Mouse (Mus musculus): Measurements from ENCODE around the gene Slx4ip. TPM values are rescaled to one million over a fixed set of nuclear protein-coding genes. Genes with fewer than 3 reads are reported as not detected.

Slx4ip gene
- polyA plus RNA-seq, 1 experiment from 2014 or later, result 16.3 TPM

DNA sequence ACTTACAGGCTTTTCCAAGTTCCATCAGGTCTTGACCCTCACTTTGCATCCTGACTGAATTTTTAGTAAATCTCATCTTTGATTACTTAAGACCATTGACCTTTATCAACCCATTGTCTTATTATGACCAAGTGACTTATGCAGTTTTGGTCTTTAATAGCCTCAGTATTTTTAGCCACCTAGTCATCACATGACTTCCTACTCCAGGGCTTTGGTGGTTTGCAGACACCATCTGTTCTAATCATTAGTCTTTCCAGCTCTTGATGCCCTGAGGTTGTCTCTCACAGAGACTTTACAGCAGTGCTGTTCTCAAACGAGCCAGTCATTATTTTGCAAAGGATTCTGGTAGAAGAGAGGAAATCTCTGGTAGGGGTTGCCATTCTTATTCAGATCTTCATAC lies 121.0 kb downstream of the Slx4ip start:
- H3K4me1 ChIP-seq (replicated peaks), result no peaks in the 10 kb centered on the region
- no peak overlapping the region for H3K27ac ChIP-seq
- H3K27me3 ChIP-seq, result no peaks in the 10 kb centered on the region
- no peak overlapping the region for H3K4me2 ChIP-seq (replicated peaks)
- no peak overlapping the region for H3K4me3 ChIP-seq (replicated peaks)
- H3K9me3 ChIP-seq, result no peaks in the 10 kb centered on the region
- H3K36me3 ChIP-seq, result no peaks in the 10 kb centered on the region
- WGBS, result 75% methylated on average over 1 of the region's 1 CpGs
- H3K9ac ChIP-seq (replicated peaks), result no peak overlapping the region
- ATAC-seq, result no peak

DNA sequence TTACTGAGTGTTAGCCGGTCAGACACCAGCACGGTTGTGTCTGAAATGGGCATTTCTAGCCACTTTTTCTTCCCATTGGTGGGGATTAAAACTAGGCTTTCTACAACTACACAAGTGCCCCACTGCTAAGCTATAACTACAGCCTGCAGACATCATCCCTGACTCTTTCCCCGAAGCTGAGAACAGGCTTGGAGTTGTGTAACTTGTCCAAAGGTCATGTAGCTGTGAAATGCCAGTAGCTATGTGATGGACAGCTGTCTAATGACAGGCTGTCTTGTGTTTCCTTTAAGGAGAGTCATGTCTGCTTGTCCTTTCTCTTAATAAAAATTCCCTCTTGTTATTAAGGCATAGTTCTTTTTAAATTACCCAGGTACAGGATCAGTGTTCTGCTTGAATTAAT lies 122.1 kb downstream of the Slx4ip start:
- no peaks in the 10 kb centered on the region for H3K9me3 ChIP-seq
- no peak overlapping the region for H3K4me2 ChIP-seq (replicated peaks)
- H3K4me3 ChIP-seq (replicated peaks), result no peak overlapping the region
- no peaks in the 10 kb centered on the region for H3K27me3 ChIP-seq
- no peak overlapping the region for H3K27ac ChIP-seq
- ATAC-seq, result no peak
- no peaks in the 10 kb centered on the region for H3K36me3 ChIP-seq
- H3K4me1 ChIP-seq (replicated peaks), result no peaks in the 10 kb centered on the region
- no peak overlapping the region for H3K9ac ChIP-seq (replicated peaks)
- 81% methylated on average over 3 of the region's 3 CpGs for WGBS

DNA sequence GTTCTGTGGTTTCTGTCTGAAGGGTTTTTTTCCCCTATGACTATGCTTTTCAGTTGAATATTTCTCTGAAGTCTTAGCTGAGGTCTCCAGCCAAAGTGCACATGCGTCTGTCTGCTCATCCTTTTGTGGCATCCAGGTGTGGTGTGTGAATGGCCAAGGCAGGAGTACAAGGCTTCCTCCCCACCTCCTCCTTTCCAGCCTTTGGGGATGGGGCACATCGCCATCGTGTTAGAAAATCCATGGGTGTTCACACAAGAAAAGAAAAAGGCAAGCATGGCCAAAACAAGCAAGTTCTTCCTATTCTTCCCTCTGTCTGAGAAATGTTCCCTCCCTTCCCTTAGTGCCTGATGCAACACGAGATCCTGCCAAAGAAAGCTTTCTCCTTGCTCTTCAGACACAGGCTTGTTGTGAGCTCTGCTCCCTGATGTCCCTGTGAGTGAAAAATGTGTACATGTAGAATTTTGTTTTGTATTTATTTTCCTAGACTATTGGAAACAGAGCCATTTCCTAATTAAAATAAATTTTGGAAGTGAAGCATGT lies 122.9 kb downstream of the Slx4ip start:
- no peak for ATAC-seq

DNA sequence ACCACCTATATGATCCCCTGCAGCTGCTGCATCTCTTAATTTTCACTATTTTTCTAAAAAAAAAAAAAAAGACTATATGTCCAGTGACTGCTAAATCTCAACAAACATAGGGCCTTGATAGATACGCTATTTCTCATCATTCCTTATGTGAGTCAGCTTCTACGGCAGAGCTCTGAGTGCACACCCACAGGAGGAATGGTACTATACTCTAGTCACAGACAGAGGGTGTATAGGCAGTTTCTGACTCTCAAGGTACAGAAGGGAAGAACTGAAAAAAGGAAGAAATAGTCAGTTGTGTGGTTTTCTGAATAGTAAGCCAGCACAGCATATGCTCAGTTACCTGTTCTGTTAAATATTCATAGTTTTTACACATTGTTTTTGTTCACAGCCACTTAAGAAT lies 123.4 kb downstream of the Slx4ip start:
- H3K4me1 ChIP-seq (replicated peaks), result no peaks in the 10 kb centered on the region
- no peak overlapping the region for H3K4me2 ChIP-seq (replicated peaks)
- H3K36me3 ChIP-seq, result no peaks in the 10 kb centered on the region
- ATAC-seq, result no peak
- H3K27me3 ChIP-seq, result no peaks in the 10 kb centered on the region
- H3K4me3 ChIP-seq (replicated peaks), result no peak overlapping the region
- H3K9ac ChIP-seq (replicated peaks), result no peak overlapping the region
- H3K9me3 ChIP-seq, result no peaks in the 10 kb centered on the region
- no peak overlapping the region for H3K27ac ChIP-seq
- 85% methylated on average over 2 of the region's 2 CpGs for WGBS

More for the DNA sequence above, 122.9 kb downstream of the Slx4ip start:
- Histone ChIP-seq H3K27ac (no peak overlapping the region), H3K27me3 (no peaks in the 10 kb centered on the region), H3K4me3 (replicated peaks) (no peak overlapping the region), H3K4me2 (replicated peaks) (no peak overlapping the region), H3K9ac (replicated peaks) (no peak overlapping the region), H3K36me3 (no peaks in the 10 kb centered on the region), H3K9me3 (no peaks in the 10 kb centered on the region), H3K4me1 (replicated peaks) (no peaks in the 10 kb centered on the region)
- 69% methylated on average over 4 of the region's 4 CpGs for WGBS

DNA sequence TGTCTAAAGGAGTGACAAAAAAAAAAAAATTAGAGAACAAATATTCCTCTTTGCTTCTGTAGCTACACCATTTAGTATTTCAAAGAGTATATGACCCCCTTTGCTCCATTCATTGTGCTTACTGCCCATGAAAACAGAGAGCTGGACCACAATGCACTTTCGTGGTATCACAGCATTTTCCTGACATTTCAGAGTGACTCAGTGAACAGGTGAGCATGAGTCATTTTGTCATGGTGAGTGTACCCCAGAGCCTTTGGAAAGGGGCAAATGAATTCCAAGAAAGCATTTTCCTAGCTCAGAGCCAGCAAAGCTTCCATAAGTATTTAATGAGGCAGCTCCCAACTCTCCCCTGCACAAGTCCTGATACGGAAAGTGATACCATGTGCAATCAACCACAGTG lies 153.1 kb downstream of the Slx4ip start:
- H3K9ac ChIP-seq (replicated peaks), result no peak overlapping the region
- H3K4me1 ChIP-seq (replicated peaks), result no peaks in the 10 kb centered on the region
- ATAC-seq, result no peak
- no peak overlapping the region for H3K4me2 ChIP-seq (replicated peaks)
- no peaks in the 10 kb centered on the region for H3K36me3 ChIP-seq
- H3K4me3 ChIP-seq (replicated peaks), result no peak overlapping the region
- WGBS, result 90% methylated on average over 2 of the region's 2 CpGs
- no peaks in the 10 kb centered on the region for H3K9me3 ChIP-seq
- no peak overlapping the region for H3K27ac ChIP-seq
- H3K27me3 ChIP-seq, result no peaks in the 10 kb centered on the region

DNA sequence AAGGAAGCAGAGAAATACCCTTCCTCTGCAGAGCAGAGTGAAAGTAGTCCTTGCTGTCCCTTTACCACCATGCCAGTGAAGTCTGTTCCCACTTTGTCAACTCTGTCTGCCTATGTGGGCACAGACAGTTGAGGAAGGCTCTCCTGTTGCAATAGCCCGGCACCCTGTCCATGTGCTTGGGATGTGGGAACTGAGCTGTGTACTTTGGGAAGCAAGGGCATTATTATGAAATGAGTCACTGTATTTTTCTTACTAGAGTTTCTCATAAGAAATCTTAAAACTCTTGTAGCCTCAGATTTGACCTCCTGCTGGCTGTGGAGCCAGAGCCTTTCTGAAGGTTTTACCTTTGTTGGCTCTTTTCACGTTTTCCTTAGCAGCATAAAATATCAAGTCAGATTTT lies 158.3 kb downstream of the Slx4ip start:
- Histone ChIP-seq H3K4me2 (replicated peaks) (no peak overlapping the region), H3K4me1 (replicated peaks) (no peaks in the 10 kb centered on the region), H3K27ac (no peak overlapping the region), H3K27me3 (no peaks in the 10 kb centered on the region), H3K9ac (replicated peaks) (no peak overlapping the region), H3K9me3 (no peaks in the 10 kb centered on the region), H3K36me3 (no peaks in the 10 kb centered on the region), H3K4me3 (replicated peaks) (no peak overlapping the region)
- WGBS, result 82% methylated on average over 2 of the region's 2 CpGs
- no peak for ATAC-seq

DNA sequence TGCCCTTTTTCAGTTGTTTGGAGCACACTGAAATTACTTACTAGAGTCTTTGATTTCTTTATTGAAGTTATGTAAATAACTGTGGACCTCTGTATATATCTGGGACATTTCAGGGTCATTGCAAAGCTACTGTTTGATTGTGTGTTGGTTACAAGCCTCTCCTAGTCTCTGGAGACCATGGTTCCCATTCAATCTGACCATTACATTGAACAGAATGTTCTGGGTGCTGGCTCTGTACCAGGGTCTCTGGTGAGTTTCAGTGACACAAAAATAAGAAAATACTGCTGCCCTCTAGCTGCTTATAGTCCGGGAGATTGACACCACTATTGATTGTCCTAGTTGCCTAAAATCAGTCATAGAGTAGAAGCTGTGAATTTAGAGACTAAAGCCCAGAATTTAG lies 158.9 kb downstream of the Slx4ip start:
- no peaks in the 10 kb centered on the region for H3K36me3 ChIP-seq
- no peaks in the 10 kb centered on the region for H3K9me3 ChIP-seq
- ATAC-seq, result no peak
- no peaks in the 10 kb centered on the region for H3K27me3 ChIP-seq
- H3K4me1 ChIP-seq (replicated peaks), result no peaks in the 10 kb centered on the region
- H3K4me2 ChIP-seq (replicated peaks), result no peak overlapping the region
- no peak overlapping the region for H3K4me3 ChIP-seq (replicated peaks)
- no peak overlapping the region for H3K27ac ChIP-seq
- no peak overlapping the region for H3K9ac ChIP-seq (replicated peaks)
- 86% methylated on average over 1 of the region's 1 CpGs for WGBS

DNA sequence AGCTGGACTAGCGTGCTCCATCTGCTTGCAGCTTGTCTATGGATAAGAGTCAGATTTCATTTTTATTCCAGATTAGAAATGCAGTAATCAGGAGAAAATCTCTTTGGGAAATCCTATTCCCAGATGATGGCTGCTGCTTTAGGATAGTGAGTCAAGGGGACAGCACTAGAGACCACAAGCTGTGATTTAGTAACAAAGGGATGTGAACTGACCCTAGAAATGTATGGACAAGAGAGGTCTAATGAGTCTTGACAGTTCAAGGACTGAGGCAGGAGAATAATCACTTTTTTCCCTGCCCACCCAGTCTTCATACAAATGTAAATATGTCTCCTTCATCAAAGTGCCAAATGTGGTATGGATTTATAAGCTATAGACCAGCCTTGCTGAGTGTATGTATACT lies 172.8 kb downstream of the Slx4ip start:
- ATAC-seq, result no peak
- WGBS, result 39% methylated on average over 1 of the region's 1 CpGs

DNA sequence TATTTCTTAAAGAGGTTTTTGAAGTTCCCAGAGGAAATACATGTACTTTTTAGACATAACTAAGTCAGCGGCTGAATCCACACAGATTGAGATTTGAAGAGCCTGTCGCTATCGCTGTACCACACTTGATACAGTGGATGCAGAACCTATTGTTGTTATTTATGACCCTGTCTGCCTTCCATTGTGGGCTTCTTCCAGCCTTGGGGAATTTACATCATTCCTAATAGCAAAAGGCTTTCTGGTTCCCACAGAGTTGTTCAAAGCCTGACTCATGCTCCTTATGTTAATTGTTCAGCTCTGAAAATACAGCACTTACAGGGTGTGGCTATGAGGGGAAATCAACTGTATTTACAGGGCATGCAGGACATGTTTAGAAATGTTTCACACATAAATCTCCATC lies 173.5 kb downstream of the Slx4ip start:
- no peak overlapping the region for H3K27ac ChIP-seq
- no peak overlapping the region for H3K4me2 ChIP-seq (replicated peaks)
- H3K27me3 ChIP-seq, result no peaks in the 10 kb centered on the region
- H3K9me3 ChIP-seq, result no peaks in the 10 kb centered on the region
- H3K36me3 ChIP-seq, result peaks cover 5% of the 10 kb centered on the region; the same call in 1 of the 2 replicates
- no peak overlapping the region for H3K9ac ChIP-seq (replicated peaks)
- WGBS, result 27% methylated on average over 3 of the region's 3 CpGs
- no peak overlapping the region for H3K4me3 ChIP-seq (replicated peaks)
- H3K4me1 ChIP-seq (replicated peaks), result peaks cover 20% of the 10 kb centered on the region
- no peak for ATAC-seq

More for the DNA sequence above, 172.8 kb downstream of the Slx4ip start:
- Histone ChIP-seq H3K9me3 (no peaks in the 10 kb centered on the region), H3K27ac (no peak overlapping the region), H3K4me2 (replicated peaks) (no peak overlapping the region), H3K36me3 (peaks cover 5% of the 10 kb centered on the region; the same call in 1 of the 2 replicates), H3K27me3 (no peaks in the 10 kb centered on the region), H3K4me1 (replicated peaks) (peaks cover 20% of the 10 kb centered on the region), H3K4me3 (replicated peaks) (no peak overlapping the region), H3K9ac (replicated peaks) (no peak overlapping the region)

DNA sequence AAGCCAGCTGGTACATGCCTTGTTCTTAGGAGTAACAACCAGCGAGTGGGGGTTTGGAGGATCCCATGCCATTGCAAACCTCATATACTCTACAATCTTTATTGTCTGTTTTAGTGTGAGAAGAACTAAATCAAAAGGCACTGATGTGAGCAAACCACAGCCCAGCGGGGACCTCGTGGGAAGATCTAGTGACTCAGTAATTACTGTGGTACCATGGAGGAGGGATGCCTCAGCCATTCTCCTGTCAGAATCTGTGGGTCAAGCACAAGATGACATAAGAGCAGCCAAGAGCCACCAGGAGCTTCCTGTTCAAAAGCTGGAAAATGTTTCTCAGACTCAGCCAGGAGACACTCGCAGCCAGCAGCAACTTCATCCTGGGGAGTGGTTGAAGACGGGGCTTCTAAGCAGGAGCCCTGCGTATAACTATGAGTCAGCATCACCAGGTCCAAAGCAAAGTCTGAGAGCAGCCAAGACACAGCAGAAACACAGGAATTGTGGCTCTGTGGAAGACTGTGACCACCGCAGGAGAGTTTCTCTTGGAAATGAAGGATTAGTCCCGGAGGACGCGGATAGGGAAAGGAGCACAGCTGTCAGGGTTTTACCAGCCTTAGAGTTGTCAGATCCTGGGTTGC lies 176.6 kb downstream of the Slx4ip start:
- Histone ChIP-seq H3K36me3 (peaks cover 5% of the 10 kb centered on the region; the same call in 1 of the 2 replicates), H3K4me1 (replicated peaks) (peaks cover 22% of the 10 kb centered on the region), H3K27me3 (no peaks in the 10 kb centered on the region), H3K27ac (no peak overlapping the region), H3K4me2 (replicated peaks) (no peak overlapping the region), H3K9me3 (no peaks in the 10 kb centered on the region), H3K9ac (replicated peaks) (no peak overlapping the region), H3K4me3 (replicated peaks) (no peak overlapping the region)
- ATAC-seq, result no peak
- WGBS, result 78% methylated on average over 10 of the region's 10 CpGs

DNA sequence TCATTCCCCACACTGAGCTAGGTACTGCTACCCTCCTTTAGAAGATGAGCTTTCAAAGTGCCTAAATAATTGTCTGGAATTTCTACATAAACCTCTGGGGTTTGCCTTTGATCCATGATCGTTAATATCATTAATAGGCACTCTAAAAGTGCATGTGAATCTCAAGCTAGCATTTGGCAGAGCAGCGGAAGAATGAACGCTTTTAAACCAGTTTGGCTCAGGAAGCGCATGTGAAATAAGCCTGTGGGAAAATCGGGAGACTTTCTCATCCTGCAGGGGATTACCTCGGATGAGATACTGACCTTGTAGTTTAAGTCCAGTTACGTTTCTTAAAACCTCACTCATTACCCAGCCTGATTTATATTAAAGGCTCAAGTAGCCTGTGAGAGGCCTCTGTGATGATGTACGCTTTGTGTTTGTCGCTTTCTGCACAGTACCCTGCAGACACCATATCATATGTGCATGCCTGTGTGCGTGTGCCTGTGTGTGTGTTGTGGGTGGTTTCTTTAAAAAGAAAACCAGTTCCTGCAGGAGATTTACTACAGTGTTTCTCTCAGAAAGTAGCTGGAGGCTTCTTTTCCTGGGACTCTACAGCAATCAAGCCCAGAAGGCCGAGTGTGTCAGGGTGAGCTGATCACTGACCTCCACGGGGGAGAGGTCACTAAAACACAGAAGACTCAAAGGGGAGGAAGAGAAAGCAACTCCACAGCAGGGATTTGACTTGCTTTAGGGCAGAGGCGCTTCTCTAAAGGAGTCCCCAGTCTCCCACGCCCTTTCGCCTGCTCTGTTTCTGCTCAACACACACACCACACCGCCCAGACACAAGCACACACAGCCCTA lies 182.7 kb downstream of the Slx4ip start:
- H3K4me2 ChIP-seq (replicated peaks), result no peak overlapping the region
- H3K9me3 ChIP-seq, result no peaks in the 10 kb centered on the region
- peaks cover 22% of the 10 kb centered on the region for H3K4me1 ChIP-seq (replicated peaks)
- 13% methylated on average over 16 of the region's 16 CpGs for WGBS
- no peak overlapping the region for H3K4me3 ChIP-seq (replicated peaks)
- peak overlapping the region; percentile 40; the same call in 1 of the 2 replicates for H3K27ac ChIP-seq
- H3K9ac ChIP-seq (replicated peaks), result no peak overlapping the region
- H3K36me3 ChIP-seq, result no peaks in the 10 kb centered on the region
- peak; percentile 65 for ATAC-seq
- no peaks in the 10 kb centered on the region for H3K27me3 ChIP-seq

DNA sequence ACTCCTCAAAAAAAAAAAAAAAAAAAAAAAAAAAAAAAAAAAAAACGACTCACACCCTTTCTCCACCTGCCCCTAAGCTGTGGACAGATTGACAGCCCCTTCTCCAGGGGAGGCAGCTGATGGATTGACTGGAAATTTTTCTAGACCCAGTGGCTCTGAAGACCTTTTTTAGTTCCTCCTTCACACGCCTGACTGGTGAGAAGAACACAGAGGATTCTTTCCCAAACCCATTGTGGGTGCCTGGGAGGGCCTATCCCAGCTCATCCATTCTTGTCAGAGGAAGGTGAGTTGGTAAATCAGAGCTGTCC lies 183.2 kb downstream of the Slx4ip start:
- H3K4me3 ChIP-seq (replicated peaks), result no peak overlapping the region
- no peaks in the 10 kb centered on the region for H3K27me3 ChIP-seq
- H3K9me3 ChIP-seq, result no peaks in the 10 kb centered on the region
- no peaks in the 10 kb centered on the region for H3K36me3 ChIP-seq
- peaks cover 22% of the 10 kb centered on the region for H3K4me1 ChIP-seq (replicated peaks)
- no peak overlapping the region for H3K9ac ChIP-seq (replicated peaks)
- 15% methylated on average over 2 of the region's 2 CpGs for WGBS
- no peak overlapping the region for H3K4me2 ChIP-seq (replicated peaks)
- ATAC-seq, result no peak
- no peak overlapping the region for H3K27ac ChIP-seq

Data from midbrain, embryonic 13.5 days (tissue).